Mouse (Mus musculus) heart, embryonic 11.5 days (tissue): ENCODE data around the gene Mfap2. TPM values are rescaled to one million over a fixed set of nuclear protein-coding genes. Genes with fewer than 3 reads are reported as not detected.

Experiments
- ATAC-seq: fragments of 200-750 bp; cut with Nextera tagmentation; replicated peaks from 2 replicates; pipeline ENCODE4 v1.8.0; 2017; ENCODE audit warnings: moderate library complexity; ENCODE audit not compliant: insufficient number of reproducible peaks, low FRiP score, low TSS enrichment
- H3K27ac ChIP-seq: fragments of 300-500 bp; sonication (generic); 2 replicates; pipeline ENCODE4 v1.5.1; 2014; ENCODE audit warnings: mild to moderate bottlenecking, low read depth, low read length
- H3K27me3 ChIP-seq: fragments of 300-500 bp; sonication (generic); 2 replicates; pipeline ENCODE4 v1.6.1; 2014; ENCODE audit warnings: mild to moderate bottlenecking, low read length, mixed read lengths; ENCODE audit not compliant: control insufficient read depth, insufficient read depth
- H3K36me3 ChIP-seq: fragments of 300-500 bp; sonication (generic); 2 replicates; pipeline ENCODE4 v1.6.1; 2014; ENCODE audit warnings: mild to moderate bottlenecking, low read length, moderate library complexity, mixed read lengths; ENCODE audit not compliant: control insufficient read depth, insufficient read depth
- H3K4me1 ChIP-seq: fragments of 300-500 bp; sonication (generic); 2 replicates; pipeline ENCODE4 v1.6.1; 2014; ENCODE audit warnings: low read length; ENCODE audit not compliant: control insufficient read depth, insufficient read depth
- H3K4me2 ChIP-seq: fragments of 300-500 bp; sonication (generic); 2 replicates; pipeline ENCODE4 v1.6.1; 2014; ENCODE audit warnings: mild to moderate bottlenecking, moderate library complexity
- H3K4me3 ChIP-seq: fragments of 300-500 bp; sonication (generic); 2 replicates; pipeline ENCODE4 v1.5.1; 2014; ENCODE audit warnings: low read depth, low read length
- H3K9ac ChIP-seq: fragments of 300-500 bp; sonication (generic); 2 replicates; pipeline ENCODE4 v1.6.1; 2014; ENCODE audit warnings: mild to moderate bottlenecking, low read depth, low read length, moderate library complexity
- H3K9me3 ChIP-seq: fragments of 300-500 bp; sonication (generic); replicated peaks from 2 replicates; pipeline ENCODE4 v1.6.1; 2016; ENCODE audit warnings: low read length; ENCODE audit not compliant: control insufficient read depth
- WGBS: fragments of 180-500 bp; shearing (Covaris S2); extraction: QIAGEN DNeasy Blood & Tissue Kit; methylation state at CpG from one replicate; pipeline ENCODE4 v1.1.7; 2014; ENCODE audit not compliant: insufficient replicate concordance; 5-methylcytosine and 5-hydroxymethylcytosine counted together
- polyA plus RNA-seq: library from polyadenylated mRNA; unstranded; fragments of >200 nt; fragmentation: Nextera tagmentation; extraction: Ambion mirVana; gene quantifications from 2 replicates; pipeline ENCODE4 v1.2.1, GENCODE M21; 2014

Gene Mfap2
- polyA plus RNA-seq, 1 experiment from 2014 or later, result 248 TPM

DNA sequence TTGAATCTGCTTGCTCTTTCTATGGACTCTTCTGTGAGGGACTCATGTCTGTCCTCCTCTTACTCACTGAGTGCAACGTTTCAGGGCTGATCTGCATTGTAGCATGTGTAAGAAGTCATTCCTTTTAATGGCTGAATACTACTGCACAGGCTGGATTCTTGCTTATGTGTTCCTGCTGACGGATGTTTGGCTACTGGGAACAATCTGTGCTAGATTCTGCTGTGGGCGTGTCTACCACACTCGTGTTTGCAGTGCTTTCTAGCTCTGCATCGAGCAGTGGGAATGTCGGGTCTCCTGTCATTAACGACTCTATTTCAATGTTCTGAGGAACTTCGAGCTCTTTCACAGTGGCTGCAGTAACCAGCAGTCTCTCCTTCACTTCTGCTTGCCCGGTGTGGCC lies 13.8 kb downstream of the Mfap2 start:
- ATAC-seq, result no peak
- peaks cover 3% of the 10 kb centered on the region for H3K36me3 ChIP-seq
- H3K27me3 ChIP-seq, result no peaks in the 10 kb centered on the region
- H3K9me3 ChIP-seq, result no peaks in the 10 kb centered on the region
- 69% methylated on average over 9 of the region's 9 CpGs for whole genome bisulfite sequencing
- H3K9ac ChIP-seq, result no peak overlapping the region
- H3K4me2 ChIP-seq, result no peak overlapping the region
- no peak overlapping the region for H3K27ac ChIP-seq
- no peak overlapping the region for H3K4me3 ChIP-seq
- peaks cover 24% of the 10 kb centered on the region for H3K4me1 ChIP-seq

DNA sequence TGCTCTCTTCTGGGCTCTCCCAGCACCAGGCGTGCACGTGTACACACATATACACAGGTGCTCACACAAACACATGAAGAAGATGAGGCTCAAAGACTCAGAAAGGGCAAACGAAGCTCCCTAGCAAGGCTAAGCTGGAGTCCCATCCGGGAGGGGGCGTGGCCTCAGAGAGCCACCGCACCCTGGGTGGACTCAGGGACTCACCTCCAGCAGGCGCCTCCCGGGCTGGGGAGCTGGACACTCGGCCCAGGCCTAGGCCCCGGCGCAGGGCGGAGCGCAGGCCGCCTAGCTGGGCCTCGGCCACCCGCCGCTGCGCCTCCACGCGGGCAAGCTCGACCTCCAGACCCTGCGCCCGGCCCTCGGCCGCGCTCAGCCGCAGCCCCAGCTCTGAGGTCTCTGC lies 14.8 kb downstream of the Mfap2 start:
- H3K36me3 ChIP-seq, result peaks cover 7% of the 10 kb centered on the region
- H3K27ac ChIP-seq, result no peak overlapping the region
- ATAC-seq, result no peak
- WGBS, result 65% methylated on average over 27 of the region's 27 CpGs
- H3K9ac ChIP-seq, result no peak overlapping the region
- no peaks in the 10 kb centered on the region for H3K9me3 ChIP-seq
- H3K4me3 ChIP-seq, result no peak overlapping the region
- H3K4me2 ChIP-seq, result no peak overlapping the region
- no peaks in the 10 kb centered on the region for H3K27me3 ChIP-seq
- H3K4me1 ChIP-seq, result peaks cover 22% of the 10 kb centered on the region

GRCm38 (mm10) chr4:141030541-141031206 lies 20.5 kb downstream of the Mfap2 start:
- no peak overlapping the region for H3K4me2 ChIP-seq
- no peak for ATAC-seq
- H3K9me3 ChIP-seq, result no peaks in the 10 kb centered on the region
- H3K4me3 ChIP-seq, result no peak overlapping the region
- no peaks in the 10 kb centered on the region; the same call in 1 of the 2 replicates for H3K4me1 ChIP-seq
- peaks cover 12% of the 10 kb centered on the region for H3K36me3 ChIP-seq
- no peak overlapping the region for H3K27ac ChIP-seq
- 90% methylated on average over 17 of the region's 18 CpGs for WGBS
- H3K27me3 ChIP-seq, result no peaks in the 10 kb centered on the region
- 0 out of 2 replicates have a peak overlapping the region, but pooled peaks have one; percentile 34 for H3K9ac ChIP-seq

DNA sequence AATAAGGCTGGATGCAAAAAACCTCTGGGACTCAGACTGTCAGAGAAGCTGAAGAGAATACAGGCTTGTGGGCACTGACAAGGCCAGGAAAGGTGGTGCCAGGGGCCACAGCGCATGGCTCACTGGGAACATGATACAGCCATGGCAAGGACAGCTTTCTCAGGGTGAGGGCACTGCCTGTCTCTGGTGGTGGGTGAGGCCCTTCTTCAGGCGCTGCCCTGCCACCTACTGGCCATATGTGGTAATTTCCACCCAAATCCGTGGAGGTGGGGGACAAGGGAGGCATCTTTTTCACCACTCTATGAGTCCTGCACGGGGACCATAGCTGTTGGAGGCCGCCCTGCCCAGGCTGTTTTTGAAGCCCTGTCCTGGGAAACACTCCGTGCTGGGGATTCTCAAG lies 21.5 kb downstream of the Mfap2 start:
- WGBS, result 13% methylated on average over 6 of the region's 6 CpGs
- Histone ChIP-seq H3K36me3 (peaks cover 12% of the 10 kb centered on the region), H3K27me3 (no peaks in the 10 kb centered on the region)

GRCm38 (mm10) chr4:141033606-141034549 lies 23.7 kb downstream of the Mfap2 start:
- H3K4me3 ChIP-seq, result no peak overlapping the region
- 77% methylated on average over 27 of the region's 27 CpGs for WGBS
- peaks cover 12% of the 10 kb centered on the region for H3K36me3 ChIP-seq
- no peak overlapping the region for H3K4me2 ChIP-seq
- no peak for ATAC-seq
- H3K9ac ChIP-seq, result no peak overlapping the region
- H3K27me3 ChIP-seq, result no peaks in the 10 kb centered on the region
- H3K9me3 ChIP-seq, result no peaks in the 10 kb centered on the region
- no peaks in the 10 kb centered on the region; the same call in 1 of the 2 replicates for H3K4me1 ChIP-seq
- no peak overlapping the region for H3K27ac ChIP-seq

More for the DNA sequence above, 21.5 kb downstream of the Mfap2 start:
- no peaks in the 10 kb centered on the region for H3K9me3 ChIP-seq
- no peak for ATAC-seq
- H3K27ac ChIP-seq, result no peak overlapping the region
- H3K9ac ChIP-seq, result no peak overlapping the region
- H3K4me3 ChIP-seq, result no peak overlapping the region
- H3K4me1 ChIP-seq, result no peaks in the 10 kb centered on the region; the same call in 1 of the 2 replicates
- no peak overlapping the region for H3K4me2 ChIP-seq

DNA sequence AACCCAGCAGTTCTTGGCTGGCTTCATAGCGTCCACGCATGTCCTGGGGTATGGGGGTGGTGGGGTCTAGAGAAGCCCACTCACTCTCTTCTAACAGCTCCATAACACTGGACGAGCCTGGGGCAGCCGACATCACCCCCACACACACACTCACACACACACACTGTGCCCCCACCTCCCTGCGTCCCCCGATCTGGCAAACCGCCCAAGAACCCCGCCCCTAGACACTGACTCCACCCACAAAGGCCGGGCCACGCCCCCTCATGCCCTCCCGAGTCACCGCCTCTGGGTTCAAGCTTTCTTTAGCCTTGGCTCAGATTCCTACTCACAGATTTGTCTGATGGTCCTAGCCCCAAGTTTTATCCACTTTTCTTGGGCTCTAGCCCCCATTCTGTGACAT lies 30.9 kb downstream of the Mfap2 start:
- peaks cover 6% of the 10 kb centered on the region for H3K36me3 ChIP-seq
- no peak overlapping the region for H3K4me3 ChIP-seq
- no peaks in the 10 kb centered on the region for H3K9me3 ChIP-seq
- no peaks in the 10 kb centered on the region for H3K27me3 ChIP-seq
- H3K4me1 ChIP-seq, result no peaks in the 10 kb centered on the region; the same call in 1 of the 2 replicates
- peak overlapping the region; percentile 17 for H3K4me2 ChIP-seq
- H3K9ac ChIP-seq, result no peak overlapping the region
- no peak overlapping the region for H3K27ac ChIP-seq
- no peak for ATAC-seq
- 46% methylated on average over 12 of the region's 12 CpGs for WGBS

GRCm38 (mm10) chr4:141044816-141045215 lies 34.6 kb downstream of the Mfap2 start:
- Histone ChIP-seq H3K27ac (no peak overlapping the region), H3K4me3 (no peak overlapping the region), H3K4me2 (no peak overlapping the region), H3K9ac (no peak overlapping the region), H3K9me3 (no peaks in the 10 kb centered on the region), H3K36me3 (peaks cover 6% of the 10 kb centered on the region), H3K27me3 (no peaks in the 10 kb centered on the region), H3K4me1 (no peaks in the 10 kb centered on the region; the same call in 1 of the 2 replicates)
- 28% methylated on average over 8 of the region's 8 CpGs for whole genome bisulfite sequencing
- ATAC-seq, result no peak

DNA sequence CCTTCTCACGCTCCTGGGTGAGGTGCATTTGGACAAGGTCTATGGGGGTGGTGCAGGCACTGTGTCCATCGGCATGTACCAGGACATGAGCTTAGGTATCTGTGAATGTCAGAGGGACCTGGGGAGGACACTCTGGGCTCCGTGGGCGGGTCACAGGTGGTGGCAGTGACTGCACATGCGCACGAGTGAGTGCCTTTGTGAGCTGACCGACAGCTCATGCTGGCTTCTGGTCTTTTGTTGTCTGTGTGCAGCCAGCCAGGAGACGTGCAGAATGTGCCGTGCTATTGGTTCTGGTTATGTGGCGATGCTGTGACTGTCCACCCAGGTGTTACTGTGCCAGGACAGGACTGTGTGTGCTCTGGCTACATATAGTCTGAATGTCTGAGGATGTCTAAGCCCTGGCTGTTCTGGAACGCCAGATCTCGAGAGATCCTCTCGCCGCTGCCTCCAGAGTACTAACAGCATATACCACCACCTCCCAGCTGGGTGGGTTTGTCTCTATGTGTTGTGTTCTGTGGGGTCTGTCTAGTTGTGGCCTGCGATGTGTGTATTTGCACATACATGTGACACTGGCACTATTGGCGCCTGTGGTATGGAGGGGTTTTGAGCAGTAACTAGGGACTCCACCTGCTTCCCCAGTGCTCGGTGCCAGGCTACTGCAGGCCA lies 38.7 kb downstream of the Mfap2 start:
- Histone ChIP-seq H3K4me3 (no peak overlapping the region), H3K27me3 (no peaks in the 10 kb centered on the region), H3K4me1 (peaks cover 12% of the 10 kb centered on the region; the same call in 1 of the 2 replicates), H3K36me3 (peaks cover 6% of the 10 kb centered on the region), H3K4me2 (no peak overlapping the region), H3K9ac (0 out of 2 replicates have a peak overlapping the region, but pooled peaks have one; percentile 24), H3K9me3 (no peaks in the 10 kb centered on the region), H3K27ac (no peak overlapping the region)
- ATAC-seq, result no peak
- 89% methylated on average over 17 of the region's 17 CpGs for WGBS
